Mouse (Mus musculus) adrenal gland, adult 18-20 months (tissue): ENCODE measurements around the gene Atxn1. TPM values are rescaled to one million over a fixed set of nuclear protein-coding genes. Genes with fewer than 3 reads are reported as not detected.

Source experiments
- DNase-seq, 2 experiments: peaks; one replicate each; pipeline ENCODE4 v3.0.0; 2021 to 2022; ENCODE audit warnings: low spot score in 2 of 2
- total RNA-seq, 2 experiments: library from RNA; stranded (reverse); gene quantifications; 1 replicate in 1 of 2; 2 replicates in 1 of 2; pipeline ENCODE4 v1.2.3; 2021

Atxn1 gene
- total RNA-seq, 2 experiments from 2014 or later, result 27.4 to 30.4 TPM

DNA sequence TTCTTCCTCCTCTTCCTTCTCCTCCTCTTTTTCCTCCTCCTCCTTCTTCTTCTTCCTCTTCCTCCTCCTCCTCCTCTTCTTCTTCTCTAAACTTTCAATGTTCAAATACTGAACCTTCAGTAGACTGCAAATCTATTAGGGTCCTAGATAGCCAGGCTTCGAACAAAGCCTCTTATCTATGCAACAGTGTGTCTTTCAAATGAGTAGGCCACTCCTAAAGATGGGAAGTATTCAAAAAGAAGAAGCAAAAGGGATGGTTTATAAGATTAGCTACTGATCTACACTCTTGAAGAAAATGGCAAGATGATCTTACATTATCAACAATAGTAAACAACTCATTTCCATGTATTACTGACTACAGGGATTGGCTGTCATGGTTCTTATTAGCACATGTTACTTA, 326.5 kb downstream of the Atxn1 start:
- DNase-seq, result no peak

DNA sequence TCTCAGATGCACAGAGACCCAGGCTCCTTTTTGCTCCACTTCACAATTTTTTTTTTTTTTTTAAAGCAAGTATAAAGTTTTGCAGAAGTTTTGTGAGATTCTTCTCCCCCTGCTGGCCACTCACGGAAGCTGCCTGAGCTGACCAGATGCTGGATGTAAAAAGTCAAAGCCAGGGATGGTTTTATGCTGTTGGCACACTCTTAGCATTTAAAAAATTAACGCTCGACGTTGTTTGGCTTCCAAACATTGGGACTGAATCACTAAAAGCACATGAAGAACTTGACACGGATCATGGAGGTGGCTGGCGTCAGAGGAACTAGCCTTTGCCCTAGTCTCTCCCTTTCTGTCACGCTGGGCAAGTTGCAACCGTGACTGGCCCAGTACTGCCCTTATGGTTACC, 327.5 kb downstream of the Atxn1 start:
- peak; percentile 35 to 43 for DNase-seq

DNA sequence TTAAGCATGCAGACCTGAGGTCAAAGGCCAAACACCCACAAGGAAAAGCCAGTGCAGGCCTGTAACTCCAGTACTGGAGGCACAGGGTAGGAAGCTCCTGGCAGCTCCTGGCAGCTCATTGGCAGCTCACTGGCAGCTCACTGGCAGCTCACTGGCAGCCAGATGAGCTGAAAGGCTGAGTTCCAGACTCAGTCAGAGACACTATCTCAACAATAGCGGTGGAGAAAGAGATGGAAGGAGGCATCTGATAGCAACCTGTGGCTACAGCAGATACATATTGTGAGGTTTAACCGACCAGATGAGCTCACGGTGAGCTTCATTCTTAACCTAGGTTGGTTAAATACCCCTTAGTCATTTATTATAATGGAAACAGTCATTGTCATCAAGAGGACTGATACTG, 328.4 kb downstream of the Atxn1 start:
- no peak for DNase-seq

DNA sequence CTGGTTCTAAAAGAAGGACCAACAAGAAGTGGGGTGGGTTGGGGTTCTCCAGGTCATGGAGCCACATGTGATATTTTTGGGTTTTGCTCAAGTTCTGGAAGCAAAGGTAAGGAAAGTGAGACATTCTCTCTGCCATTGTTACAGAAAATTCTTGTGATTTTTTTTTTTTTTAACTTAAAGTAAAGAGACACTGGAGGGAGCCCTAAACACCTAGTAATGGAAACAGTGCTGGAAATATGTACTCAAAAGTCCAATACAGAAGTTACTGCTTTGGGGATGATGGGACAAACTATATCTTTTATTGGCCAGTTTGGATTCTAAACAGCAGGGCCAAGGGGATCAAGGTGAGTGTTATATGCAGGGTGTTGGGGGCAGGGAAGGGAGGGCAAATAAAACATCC, 330.9 kb downstream of the Atxn1 start:
- no peak for DNase-seq

DNA sequence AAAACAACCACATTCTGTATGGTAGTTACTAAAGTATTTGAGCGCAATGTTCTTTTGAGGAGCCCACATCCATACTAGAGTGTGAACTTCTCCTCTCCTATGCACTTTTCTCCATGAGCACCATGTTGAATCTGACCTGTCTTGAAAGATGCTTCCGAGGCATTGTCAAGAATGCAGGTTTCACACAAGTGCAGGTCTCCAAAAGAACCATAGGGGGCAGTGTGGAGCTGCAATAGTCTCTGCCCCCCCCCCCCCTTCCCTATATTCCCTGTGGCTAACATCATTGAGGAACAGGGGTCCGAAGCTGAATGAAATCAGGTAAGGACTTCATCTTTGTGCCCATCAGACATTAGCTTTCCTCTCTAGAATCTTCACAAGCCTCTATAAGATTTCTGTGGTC, 332.7 kb downstream of the Atxn1 start:
- no peak for DNase-seq

DNA sequence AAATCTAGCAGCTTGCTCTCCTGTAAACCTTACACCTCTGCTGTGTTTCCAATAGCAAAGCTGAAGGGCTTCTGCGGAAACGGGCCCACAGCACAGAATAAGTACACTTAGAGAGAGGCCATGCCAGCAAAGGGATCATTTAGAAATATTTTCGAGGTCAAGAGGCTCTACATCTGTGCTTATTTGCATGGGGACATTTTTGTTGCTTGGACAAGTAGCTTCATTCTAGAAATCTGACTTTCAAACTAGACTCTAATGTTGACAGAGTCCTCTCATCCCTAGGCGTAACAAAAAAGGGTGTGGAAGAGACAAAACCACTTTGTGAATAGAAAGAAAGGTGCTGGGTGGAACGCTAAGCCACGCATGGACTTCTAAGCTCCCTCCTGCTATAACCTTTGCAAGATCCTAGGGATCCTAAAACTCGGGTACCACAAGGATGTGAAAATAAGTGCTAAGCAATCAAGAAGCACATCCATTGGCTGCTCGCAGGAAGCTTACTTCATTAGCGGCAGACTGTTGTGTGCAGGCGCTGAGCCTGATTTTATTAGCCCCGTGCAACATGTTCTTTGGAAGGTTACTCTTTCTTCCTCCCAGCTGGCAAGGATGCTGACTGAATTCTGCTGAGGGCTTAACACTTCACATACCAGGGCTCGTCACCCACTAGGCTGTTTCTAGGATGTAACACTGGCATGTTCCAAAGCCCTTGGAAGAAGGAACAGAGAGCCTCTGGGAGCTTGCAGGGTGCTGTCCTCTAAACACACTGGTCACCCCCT, 334.1 kb downstream of the Atxn1 start:
- no peak for DNase-seq

DNA sequence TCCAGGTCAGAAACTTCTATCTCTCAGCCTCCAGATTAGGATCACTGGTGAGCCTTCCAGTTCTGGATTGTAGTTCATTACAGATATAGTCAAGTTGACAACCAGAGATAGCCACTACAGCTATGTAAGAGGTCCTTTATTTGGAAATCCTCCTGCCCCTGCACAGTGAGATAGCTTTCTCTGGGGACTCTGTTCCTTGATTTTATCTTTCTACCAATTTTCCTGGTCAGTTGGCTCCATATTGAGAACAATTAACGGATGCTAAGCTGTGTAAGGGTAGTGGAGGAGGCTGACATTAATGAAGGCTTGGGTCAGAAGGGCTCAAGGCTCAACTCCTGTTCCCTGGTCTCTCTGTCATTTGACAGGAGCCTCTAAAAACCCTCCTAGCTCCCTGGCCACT, 335.1 kb downstream of the Atxn1 start:
- DNase-seq, result no peak

DNA sequence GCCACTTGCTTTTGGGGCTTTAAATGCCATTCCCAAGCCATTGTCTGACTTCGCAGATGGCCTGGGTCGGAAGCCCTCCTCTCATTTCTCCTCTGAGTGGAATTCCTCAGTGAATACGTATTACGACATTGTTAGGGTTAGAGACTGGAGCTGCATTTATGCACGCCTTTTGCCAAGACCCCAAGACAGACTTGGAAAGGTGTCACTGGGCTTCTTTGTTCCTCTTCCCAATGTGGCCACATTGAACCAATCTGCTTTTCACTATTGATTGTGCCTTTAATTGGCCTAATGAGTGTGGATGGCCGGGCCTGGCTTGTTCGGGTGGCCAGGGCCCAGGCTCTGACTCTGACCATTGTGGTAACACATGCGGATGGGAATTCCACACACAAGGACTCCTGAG, 336.5 kb downstream of the Atxn1 start:
- no peak for DNase-seq

DNA sequence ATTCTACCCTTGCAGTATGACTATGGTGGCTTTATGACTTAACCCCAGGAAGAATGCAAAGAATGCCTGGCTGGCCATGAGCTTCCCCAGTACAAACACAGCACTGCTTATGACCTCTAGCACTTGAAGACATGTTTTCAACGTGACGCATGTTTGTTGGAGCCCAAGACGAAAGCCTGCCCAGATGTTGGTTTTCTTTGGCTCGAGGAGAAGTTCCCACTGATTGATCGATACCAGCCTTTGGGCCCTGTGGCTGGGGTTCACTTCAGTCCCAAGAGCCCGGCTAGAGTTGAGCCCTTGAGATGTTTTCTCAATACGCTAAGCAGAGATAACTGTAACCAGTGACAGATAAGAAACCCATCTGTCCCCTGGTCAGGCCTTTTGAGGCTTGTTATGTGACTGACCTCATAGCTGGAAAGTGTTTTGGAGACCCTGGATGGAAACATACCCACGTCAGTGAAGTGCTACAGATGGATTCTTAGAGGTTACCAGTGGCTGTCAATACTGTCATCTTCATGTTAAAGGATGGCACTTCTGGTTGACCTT, 337.5 kb downstream of the Atxn1 start:
- no peak for DNase-seq

DNA sequence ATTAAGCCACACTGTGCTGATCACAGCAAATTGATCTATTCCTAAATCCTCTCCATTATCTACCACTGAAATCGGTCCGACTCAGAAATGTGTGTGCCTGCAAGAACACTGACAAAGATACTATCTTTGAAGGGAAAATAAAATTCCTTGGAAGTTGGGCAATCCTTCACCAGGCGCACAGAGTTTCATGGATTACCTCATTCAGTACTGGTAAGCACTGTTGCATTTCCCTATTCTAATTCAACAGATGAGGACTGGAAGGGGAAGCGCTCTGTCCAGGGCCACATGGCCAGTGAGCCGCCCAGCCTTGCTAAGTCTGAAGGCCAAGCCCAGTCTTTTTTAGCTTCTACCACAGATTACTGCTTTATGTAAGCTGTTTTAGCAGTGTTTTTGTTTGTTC, 339.1 kb downstream of the Atxn1 start:
- no peak for DNase-seq

DNA sequence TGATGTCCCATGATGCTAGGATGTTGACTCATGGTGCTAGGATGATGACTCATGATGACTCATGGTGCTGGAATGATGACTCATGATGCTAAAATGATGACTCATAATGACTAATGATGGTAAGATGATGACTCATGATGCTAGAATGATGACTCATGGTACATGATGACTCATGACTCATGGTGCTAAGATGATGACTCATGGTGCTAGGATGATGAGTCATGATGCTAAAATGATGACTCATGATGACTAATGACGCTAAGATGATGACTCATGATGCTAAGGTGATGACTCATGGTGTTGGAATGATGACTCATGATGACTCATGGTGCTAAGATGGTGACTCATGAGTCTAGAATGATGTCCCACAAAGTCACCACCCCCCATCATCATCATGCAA, 341.0 kb downstream of the Atxn1 start:
- no peak for DNase-seq

DNA sequence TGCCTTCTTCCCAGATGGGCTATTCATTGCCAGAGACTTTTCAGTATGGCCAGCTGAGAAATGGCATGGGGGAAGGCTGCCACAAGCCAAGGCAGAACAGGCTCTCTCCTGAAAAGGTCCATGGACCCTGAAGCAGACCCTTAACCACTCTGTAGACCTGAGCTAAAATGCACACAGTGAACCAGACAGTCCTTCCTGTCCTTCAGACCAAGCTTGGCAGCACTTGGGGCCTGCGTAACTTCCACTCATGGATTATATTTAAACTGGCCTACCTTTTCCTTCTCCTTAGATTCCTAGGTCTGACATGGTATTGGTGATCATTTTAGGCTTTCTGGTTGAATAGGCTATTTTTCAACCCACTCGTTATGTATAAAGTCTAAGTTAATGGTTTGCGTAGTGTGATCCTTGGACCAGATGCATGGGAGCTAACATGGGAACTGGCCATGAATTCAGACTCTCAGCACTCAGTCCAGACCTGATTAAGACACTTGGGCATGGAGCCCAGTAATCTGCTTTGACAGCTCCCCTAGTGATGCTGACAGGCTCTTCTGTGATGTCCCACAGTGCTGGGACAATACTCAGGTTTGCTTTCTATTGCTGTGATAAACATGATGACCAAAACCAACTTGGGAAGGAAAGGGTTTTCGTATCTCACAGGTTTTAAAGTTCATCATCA, 341.8 kb downstream of the Atxn1 start:
- DNase-seq, result no peak

DNA sequence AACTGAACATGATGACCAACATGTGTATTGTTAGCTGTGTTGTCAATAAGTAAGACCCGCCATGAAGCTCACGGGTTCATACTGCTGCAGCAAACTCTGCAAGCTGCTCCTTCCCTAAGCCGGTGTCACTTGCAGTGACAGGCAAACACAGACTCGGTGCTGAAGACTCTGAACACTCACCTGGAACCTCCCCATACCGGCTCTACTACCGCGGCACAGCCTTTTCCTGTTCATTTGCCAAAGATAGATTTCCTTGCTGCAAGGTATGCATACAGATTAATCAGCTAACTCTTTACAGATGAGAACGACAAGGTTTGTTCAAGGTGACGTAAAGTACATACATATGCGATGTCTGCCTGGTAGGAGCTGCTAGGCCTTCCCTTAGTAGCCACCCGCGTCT, 344.1 kb downstream of the Atxn1 start:
- no peak for DNase-seq

DNA sequence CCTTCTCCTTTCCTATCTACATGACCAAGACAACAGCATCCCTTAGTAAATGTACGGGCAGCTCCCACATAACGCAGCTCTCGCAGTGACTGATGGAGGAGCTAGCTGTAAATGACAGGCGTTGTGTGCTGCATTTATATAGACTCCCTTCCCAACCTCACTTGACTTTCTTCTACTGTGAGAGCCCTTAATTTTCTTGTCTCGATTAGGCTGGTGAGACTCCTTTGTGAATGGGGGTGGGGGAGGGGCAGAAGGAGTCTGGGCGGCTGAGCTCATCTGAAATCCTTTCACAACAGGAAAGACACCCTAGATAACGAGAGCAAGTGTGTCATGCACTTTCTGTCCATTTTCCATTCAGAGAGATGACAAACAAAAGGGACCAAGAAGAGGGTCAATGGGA, 344.5 kb downstream of the Atxn1 start:
- DNase-seq, result no peak

DNA sequence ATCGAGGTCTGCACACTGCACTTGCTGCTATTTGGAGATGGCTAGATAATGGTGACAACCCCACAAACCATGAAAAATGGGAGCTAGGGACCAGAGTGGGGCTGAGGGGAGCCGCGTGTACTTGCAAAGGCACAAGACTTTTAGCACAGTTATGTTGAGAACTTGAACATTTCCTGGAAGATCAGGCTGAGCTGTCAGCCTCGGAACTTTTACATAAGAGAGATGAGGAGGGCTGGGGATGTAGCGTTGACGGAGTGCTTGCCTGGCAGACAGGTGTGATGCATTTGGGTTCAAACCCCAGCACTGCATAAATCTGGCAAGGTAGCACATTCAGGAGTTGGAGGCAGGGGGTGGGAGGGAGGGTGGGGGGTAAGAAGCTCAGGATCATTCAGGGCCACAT, 346.8 kb downstream of the Atxn1 start:
- DNase-seq, result no peak

DNA sequence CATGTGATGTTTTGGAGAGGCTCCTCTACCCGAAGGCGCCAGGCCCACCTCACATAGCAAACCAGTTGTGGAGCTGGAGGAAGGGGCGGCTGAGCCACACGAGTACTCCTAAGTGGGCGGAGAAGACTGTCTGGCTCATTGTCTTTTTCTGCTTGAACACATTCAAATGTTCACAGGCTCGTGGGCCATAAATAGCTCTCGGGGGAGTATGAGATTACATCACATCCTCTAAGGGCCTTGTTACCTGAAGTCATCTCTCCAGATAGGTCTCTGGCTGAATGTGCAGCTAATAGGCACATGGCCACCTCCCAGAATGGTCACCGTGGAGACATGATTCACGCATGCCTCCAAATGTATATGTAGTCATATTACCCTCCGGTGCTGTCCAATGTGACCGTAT, 350.0 kb downstream of the Atxn1 start:
- DNase-seq, result no peak

DNA sequence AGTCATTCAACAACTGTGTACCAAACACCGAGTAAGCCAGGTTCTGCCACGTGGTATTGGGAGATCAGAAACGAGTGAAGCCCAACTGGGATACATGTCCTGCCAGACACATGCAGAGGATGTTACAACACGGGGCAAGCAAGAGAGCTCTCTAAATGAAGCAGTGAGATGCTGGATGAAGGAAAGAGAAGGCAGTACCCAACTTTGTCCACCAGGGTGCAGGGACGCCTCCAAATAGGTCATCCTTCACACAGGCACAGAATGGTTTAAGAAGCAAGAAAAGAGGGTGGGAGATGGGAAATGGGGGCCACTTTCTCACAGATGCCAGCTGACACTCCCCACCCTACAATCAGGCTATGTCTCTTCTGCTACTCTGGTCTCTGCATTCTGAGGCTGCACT, 351.5 kb downstream of the Atxn1 start:
- DNase-seq, result no peak

DNA sequence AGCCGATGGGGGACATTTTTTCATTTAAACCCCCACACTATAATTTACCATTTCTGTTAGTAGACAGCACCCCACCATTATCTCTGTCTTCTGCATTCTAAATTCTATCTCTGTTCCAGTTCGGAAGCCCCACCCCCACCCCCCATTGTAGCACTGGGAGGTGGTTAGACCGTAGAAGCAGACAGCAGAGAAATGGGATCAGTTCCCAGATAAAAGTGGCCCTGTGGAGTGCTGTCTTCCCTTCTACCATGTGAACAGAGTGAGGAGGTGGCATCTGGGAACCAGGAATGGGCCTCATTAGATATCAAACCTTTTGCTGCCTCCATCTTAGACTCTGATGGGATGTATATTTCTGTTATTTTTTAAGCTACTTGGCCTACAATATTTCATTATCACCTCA, 353.3 kb downstream of the Atxn1 start:
- no peak for DNase-seq

DNA sequence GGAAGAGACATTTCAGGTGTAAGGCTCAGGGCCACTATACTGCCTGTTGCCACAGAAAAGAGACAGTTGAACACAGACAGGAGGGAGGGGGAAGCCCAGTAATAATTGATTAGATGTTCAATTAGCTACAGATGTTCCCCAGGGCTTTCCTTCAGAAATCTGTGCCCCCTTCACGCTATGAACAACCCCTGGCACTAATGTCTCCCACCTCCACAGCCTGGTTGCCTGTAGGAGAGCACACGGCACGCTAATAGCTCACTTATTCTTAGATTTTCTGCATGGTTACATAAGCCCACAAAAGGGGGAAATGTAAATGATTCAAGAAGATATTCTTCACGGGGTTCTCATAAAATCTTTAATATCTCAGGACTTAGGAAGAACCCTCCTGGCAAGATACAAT, 355.3 kb downstream of the Atxn1 start:
- DNase-seq, result no peak

DNA sequence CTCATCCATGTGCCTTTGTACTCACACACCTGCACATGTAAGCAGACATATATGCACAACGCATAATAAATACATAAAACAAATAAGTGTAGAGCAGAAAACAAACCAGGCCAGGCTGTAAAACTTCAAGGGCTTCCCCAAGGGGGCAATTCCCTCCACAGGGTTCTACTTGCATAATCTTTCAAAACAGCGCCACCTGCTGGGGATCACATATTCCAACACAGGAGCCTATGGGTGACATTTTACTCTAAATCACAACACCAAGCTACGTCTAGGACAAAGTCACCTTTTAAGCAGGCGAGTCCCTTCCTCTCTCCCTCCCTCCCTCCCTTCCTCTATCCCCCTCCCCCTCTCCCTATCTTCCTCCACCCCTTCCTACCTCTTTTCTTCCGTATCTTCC, 356.2 kb downstream of the Atxn1 start:
- no peak for DNase-seq

DNA sequence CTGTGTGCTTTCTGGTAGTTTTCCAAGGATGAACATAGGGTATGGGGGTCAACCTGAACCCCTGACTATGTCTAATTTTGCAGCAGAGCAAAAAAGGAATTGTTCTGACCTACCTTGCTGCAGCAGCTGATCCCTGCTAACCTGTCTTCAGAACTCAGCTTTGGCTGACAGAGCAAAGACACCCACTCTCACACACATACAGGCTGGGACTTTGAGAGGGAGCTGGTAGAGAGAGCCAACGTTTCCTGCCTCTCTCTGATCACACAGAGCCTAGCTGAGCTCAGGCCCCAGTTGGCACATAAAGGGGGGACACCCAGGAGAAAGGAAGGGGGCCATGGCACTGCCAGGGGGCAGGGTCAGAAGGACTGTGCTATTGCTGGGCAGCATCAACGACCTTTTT, 356.9 kb downstream of the Atxn1 start:
- DNase-seq, result no peak

DNA sequence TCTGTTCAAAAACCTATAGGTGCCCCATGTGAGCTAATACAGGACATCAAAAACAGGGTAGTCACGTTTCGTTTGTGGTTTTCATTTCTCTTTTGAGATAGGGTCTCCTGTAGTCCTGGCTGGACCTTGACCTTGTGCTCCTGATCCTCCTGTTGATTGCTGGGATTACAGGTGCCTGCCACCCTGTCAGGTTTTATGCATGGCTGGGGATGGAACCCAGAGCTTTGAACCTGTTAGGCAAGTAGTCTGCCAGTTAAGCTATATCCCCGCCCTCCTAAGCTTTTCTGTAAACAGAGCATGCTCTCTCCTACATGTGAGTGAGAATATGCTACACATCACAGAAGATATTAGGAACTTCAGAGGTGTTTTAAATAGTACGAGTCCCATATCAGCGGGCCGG, 361.2 kb downstream of the Atxn1 start:
- DNase-seq, result no peak

DNA sequence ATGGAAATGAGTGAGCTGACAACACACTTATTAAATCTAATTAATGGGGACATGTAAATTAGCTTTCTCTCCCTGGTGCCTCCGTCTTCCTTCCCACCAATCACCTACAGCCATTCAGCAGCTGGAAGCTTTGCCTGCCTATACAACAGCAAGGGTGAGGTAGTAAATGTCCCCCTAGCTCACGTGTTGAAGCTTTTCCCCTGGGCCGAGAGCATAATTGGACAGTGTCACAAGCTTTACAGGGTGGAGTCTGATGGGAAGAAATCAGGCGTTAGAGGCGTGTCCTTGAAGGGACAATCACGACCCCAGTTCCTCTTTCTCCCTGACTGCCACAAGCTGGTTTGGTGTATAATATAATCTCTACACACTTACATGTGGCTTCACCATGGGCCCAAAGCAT, 364.4 kb downstream of the Atxn1 start:
- no peak for DNase-seq
